Mouse (Mus musculus) adipocyte (in vitro differentiated cells): ENCODE measurements at regions not wholly inside any gene's neighbourhood (a gene's known extent, or its start where the extent isn't known, plus 50 kb on each side); places are given as distances from the start of the nearest gene placed in this dataset.

Source experiments
- DNase-seq: peaks from one replicate; pipeline ENCODE4 v3.0.0-alpha.2; 2016; ENCODE audit warnings: low spot score

- no peak for DNase-seq
These were observed 64.8 kb upstream of the Gm9747 start for GRCm38 (mm10) chr1:82168158-82168557.

- DNase-seq = no peak
These were observed 64.0 kb upstream of the Gm9747 start for GRCm38 (mm10) chr1:82168949-82169348.

GRCm38 (mm10) chr1:82180427-82180826 is 52.5 kb upstream of the Gm9747 start:
- DNase-seq = no peak
